Mouse (Mus musculus): ENCODE data around the gene Dgkd.
"Not testable (repeated sequence)": the region's sequence is repeated elsewhere in the genome, so short reads cannot be mapped to it uniquely, and the experiment has no call there.

Dgkd gene

DNA sequence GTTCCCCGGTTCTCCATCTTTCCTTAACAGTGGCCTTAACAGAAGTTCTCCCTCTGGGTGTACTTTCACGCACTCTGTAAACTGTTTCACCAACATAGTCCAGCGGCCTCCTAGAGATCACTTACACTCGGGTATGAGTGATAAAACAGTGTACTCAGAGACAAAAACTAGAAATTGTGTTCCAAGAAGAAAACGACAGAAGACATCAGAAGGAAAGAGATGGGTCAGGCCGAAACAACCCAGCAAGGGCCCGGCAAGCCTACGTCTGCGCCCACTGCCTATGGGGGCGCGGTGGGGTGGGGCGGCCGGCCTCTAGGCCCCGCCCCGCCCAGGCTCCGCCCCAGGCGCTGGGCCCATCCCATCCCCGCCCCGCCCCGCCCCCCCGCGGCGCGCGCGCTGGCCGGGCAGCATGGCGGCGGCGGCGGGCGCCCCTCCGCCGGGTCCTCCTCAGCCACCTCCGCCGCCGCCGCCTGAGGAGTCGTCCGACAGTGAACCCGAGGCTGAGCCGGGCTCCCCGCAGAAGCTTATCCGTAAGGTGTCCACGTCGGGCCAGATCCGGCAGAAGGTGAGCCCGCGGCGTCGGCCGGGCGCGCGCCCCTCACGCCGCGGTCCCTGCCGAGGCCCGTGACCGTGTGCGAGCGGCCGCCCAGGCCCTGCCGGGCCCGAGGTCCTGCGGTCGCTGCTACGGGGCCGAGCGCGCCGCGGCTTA is at the start of gene Dgkd:
Dgkd (plus strand) TSS at position 396 of the 709 bp plus-strand sequence.
- peak; percentile 81 for DNase-seq

DNA sequence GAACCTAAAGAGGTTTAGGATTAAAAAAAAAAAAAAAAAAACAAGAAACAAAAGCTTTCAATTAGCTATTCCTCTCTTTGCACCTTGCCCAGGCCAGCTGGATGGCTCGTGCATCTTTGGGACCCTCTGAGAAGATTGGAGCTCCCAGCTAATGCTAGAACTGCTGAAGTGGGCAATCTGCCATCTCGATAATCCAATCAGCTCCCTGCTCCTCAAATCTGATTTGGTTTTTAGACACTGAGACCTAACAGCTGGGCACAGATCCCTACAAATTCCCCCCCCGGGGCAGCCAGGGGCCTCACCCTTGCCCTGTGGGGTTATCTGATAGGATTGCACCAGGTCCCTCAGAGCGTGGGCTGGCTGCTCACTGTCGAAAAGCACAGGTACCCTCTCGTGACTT is 49.5 kb upstream of the Dgkd start, which contains the start of gene Sag:
Sag (plus strand) TSS at position 105 of the 400 bp plus-strand sequence.
- DNase-seq, result no peak

GRCm38 (mm10) chr1:87807751-87808150 is 45.3 kb upstream of the Dgkd start:
- DNase-seq, result no peak

- DNase-seq, result no peak
Measured at GRCm38 (mm10) chr1:87811391-87811790, 41.7 kb upstream of the Dgkd start.

DNA sequence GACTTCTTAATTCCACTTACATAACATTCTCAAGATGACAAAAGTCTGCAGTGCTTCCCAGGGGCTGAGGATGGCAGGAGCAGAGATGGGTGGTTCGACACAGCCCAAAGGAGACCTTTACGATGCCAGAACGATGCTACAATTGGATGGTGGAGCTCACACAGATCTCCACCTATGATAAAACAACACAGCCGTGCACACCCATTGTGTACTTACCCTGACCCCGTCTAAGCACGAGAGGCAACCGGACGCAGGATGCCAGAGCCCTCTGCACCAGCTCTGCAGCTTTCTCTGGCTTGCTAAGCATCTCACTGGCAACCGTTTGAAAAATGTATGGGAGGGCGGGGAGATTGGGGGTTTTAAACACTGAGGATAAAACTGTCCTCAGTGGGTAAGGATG is 41.0 kb upstream of the Dgkd start:
- DNase-seq, result no peak

GRCm38 (mm10) chr1:87813155-87813554 is 39.9 kb upstream of the Dgkd start:
- DNase-seq, result no peak

DNA sequence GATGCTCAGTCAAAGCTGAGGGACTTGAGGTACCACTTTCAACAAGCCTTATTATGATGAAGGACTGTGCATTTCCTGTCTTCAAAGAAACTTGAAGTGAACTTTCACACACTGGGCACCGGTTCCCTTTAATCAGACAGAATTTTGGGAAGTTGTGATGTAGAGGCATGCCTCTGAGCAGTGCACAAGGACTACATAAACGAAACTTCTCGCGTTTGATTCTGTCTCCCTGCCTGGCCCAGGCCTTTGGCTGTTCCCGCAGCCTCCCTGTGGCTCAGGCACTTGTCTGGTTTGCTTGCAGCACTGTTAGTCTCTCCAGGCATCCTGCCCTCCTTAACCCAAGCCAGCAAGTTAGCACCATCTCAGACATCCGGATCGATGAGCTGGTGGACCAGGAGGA is 39.4 kb upstream of the Dgkd start:
- DNase-seq, result peak; percentile 52

DNA sequence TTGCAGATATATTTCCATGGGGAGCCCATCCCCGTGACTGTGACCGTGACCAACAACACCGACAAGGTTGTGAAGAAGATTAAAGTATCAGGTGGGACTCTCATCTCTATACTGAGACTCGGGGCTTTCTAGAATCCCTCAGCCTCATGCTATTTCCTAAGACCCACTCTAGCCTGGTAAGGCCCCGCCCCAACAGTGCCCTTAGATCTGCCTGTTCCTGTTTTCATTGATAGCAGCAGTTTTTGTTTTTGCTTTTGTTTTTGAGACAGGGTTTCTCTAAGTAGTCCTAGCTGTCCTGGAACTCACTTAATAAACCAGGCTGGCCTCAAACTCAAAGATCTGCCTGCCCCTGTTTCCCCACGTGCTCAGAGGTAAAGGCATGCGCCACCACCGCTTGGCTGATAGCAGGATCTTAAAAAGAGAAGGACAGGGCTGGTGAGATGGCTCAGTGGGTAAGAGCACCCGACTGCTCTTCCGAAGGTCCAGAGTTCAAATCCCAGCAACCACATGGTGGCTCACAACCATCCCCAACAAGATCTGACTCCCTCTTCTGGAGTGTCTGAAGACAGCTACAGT is 28.6 kb upstream of the Dgkd start:
- no peak for DNase-seq

DNA sequence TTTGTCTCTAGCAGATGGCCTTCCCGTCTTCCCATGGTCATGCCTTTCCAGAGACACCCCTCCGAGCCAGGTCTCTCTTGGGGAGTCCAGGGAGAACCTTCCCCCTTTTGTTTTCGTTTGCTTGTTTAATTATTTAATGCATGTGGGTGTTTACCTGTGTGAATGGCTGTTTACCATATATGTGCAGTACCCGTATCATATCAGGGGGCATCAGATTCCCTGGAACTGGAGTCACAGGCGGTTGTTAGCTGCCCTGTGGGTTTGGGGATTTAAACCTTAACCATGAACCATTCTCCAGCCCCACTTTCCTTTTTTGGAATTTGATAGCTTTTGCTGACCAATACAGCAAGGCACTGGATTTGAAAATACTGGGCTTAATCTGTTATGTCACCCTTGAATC is 27.8 kb upstream of the Dgkd start:
- DNase-seq, result no peak

GRCm38 (mm10) chr1:87825991-87826390 is 27.1 kb upstream of the Dgkd start:
- no peak for DNase-seq

GRCm38 (mm10) chr1:87826474-87826873 is 26.6 kb upstream of the Dgkd start:
- no peak for DNase-seq

DNA sequence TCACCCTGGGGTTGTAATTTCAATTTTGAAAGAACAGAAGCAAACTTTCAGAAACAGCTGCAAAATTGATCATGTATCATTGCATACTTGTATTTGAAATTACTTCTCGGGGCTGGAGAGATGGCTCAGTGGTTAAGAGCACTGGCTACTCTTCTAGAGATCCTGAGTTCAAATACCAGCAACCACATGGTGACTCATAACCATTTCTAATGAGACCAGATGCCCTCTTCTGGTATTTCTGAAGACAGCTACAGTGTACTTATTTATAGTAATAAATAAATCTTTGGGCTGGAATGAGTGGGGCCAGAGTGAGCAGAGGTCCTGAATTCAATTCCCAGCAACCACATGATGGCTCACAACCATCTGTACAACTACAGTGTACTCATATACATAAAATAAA is 25.6 kb upstream of the Dgkd start:
- DNase-seq, result not testable (repeated sequence)

DNA sequence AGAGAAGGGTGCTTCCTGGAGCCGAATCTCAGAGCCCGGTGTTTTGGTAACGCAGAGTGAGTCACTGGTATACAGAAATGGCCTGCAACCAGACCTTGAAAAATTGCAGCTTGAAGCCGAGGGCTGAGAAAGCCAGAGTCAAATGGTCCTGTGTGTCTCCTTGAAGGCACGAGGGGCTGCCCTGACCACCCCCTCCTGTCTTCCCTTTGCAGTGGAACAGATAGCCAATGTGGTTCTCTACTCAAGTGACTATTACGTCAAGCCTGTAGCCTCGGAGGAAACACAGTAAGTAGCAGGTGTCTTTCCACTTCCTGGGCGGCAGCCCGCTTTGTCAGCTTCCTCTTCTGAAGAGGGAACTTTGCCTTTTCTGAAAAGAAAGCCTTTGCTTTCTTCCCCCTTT is 24.9 kb upstream of the Dgkd start:
- DNase-seq, result no peak

- no peak for DNase-seq
Measured at GRCm38 (mm10) chr1:87828926-87829580, 24.0 kb upstream of the Dgkd start.

GRCm38 (mm10) chr1:87829621-87830211 is 23.4 kb upstream of the Dgkd start:
- no peak for DNase-seq

- DNase-seq, result no peak
Measured at GRCm38 (mm10) chr1:87836453-87836852, 16.6 kb upstream of the Dgkd start.

GRCm38 (mm10) chr1:87837018-87837417 is 16.1 kb upstream of the Dgkd start:
- DNase-seq, result no peak

- DNase-seq, result no peak
Measured at GRCm38 (mm10) chr1:87840411-87841208, 12.5 kb upstream of the Dgkd start.

- peak; percentile 6 for DNase-seq
Measured at GRCm38 (mm10) chr1:87846801-87847474, 6.1 kb upstream of the Dgkd start.

DNA sequence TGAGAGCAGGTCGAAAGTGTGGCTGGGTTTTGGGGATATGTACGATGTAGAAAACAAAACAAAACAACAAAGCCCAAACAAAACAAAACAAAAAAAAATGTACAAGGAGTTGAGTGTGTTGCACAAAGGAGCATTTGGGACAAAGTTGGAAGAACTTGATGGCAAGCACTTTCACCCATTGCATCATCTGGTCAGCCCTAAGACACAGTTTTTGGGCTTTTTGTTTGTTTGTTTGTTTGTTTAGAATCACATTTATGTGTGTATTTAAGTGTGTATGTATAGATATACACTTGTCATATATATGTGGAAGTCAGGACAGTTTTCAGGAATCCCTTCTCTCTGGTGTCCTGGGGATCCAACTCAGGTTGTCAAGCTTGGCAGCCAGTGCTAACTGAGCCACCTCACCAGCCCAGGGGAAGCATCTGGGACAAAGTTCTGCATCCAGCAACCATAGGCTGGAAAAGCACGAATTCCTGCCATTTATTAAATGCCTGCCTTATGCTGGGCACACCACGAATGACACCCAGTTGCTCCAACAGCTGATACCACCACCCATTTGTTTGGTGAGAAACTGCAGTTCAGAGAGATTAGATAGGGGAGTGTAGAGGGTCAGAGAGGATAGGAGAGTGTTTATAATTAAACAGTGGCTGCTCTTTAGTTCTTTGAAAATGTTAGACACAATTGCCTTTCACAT is 5.5 kb upstream of the Dgkd start:
- no peak for DNase-seq

GRCm38 (mm10) chr1:87848237-87848996 is 4.7 kb upstream of the Dgkd start:
- DNase-seq, result peak; percentile 7

All from right cerebral cortex, postnatal 4 days (tissue).